Mouse (Mus musculus) lung, embryonic 15.5 days (tissue): Measurements from ENCODE around the gene Tph2. TPM values are rescaled to one million over a fixed set of nuclear protein-coding genes. Genes with fewer than 3 reads are reported as not detected.

ENCODE experiments used
- ATAC-seq: fragments of 200-750 bp; cut with Nextera tagmentation; 2 replicates; pipeline ENCODE4 v1.8.0; 2017; ENCODE audit warnings: moderate number of reproducible peaks, borderline replicate concordance; ENCODE audit not compliant: low FRiP score, low TSS enrichment; ENCODE audit errors: extremely low read depth
- H3K27ac ChIP-seq: fragments of 300-500 bp; sonication (generic); 2 replicates; pipeline ENCODE4 v1.5.1; 2015; ENCODE audit warnings: moderate library complexity, mild to moderate bottlenecking, inconsistent platforms
- H3K27me3 ChIP-seq: fragments of 300-500 bp; sonication (generic); 2 replicates; pipeline ENCODE4 v1.6.1; 2015; ENCODE audit warnings: inconsistent platforms
- H3K36me3 ChIP-seq: fragments of 300-500 bp; sonication (generic); 2 replicates; pipeline ENCODE4 v1.6.1; 2015; ENCODE audit warnings: inconsistent platforms
- H3K4me1 ChIP-seq: fragments of 300-500 bp; sonication (generic); 2 replicates; pipeline ENCODE4 v1.6.1; 2015; ENCODE audit warnings: inconsistent platforms
- H3K4me2 ChIP-seq: fragments of 300-500 bp; sonication (generic); 2 replicates; pipeline ENCODE4 v1.6.1; 2015; ENCODE audit warnings: inconsistent platforms, mild to moderate bottlenecking, moderate library complexity
- H3K4me3 ChIP-seq: fragments of 300-500 bp; sonication (generic); 2 replicates; pipeline ENCODE4 v1.5.1; 2015; ENCODE audit warnings: mild to moderate bottlenecking, inconsistent platforms
- H3K9ac ChIP-seq: fragments of 300-500 bp; sonication (generic); 2 replicates; pipeline ENCODE4 v1.6.1; 2015; ENCODE audit warnings: inconsistent platforms
- H3K9me3 ChIP-seq: fragments of 300-500 bp; sonication (generic); 2 replicates; pipeline ENCODE4 v1.6.1; 2016; ENCODE audit warnings: inconsistent platforms
- WGBS: fragments of 180-500 bp; shearing (Covaris S2); methylation state at CpG from one replicate; pipeline ENCODE4 v1.1.7; 2015; 5-methylcytosine and 5-hydroxymethylcytosine counted together
- polyA plus RNA-seq: library from polyadenylated mRNA; unstranded; fragments of >200 nt; fragmentation: Nextera tagmentation; extraction: Ambion mirVana; gene quantifications from 2 replicates; pipeline ENCODE4 v1.2.1, GENCODE M21; 2015

Tph2 gene
- 0.07 TPM in 1 of 2 replicates, not detected in the other for polyA plus RNA-seq

- no peaks in the 10 kb centered on the region for H3K4me1 ChIP-seq
- H3K27ac ChIP-seq, result no peak within 1 kb of the TSS
- 7% methylated on average over 9 of the region's 9 CpGs for WGBS
- no peaks in the 10 kb centered on the region for H3K36me3 ChIP-seq
- H3K4me2 ChIP-seq, result no peak within 1 kb of the TSS
- no peak within 1 kb of the TSS for H3K4me3 ChIP-seq
- no peak within 1 kb of the TSS for H3K9ac ChIP-seq
- no peaks in the 10 kb centered on the region for H3K9me3 ChIP-seq
- no peaks in the 10 kb centered on the region for H3K27me3 ChIP-seq
- ATAC-seq, result peak; percentile 72; the same call in 1 of the 2 replicates
These were observed at the start of gene Tph2 for GRCm38 (mm10) chr10:115184697-115185096. Tph2 (minus strand) TSS chr10:115185022.

GRCm38 (mm10) chr10:115233798-115234197 is 49.0 kb upstream of the Tph2 start:
- no peaks in the 10 kb centered on the region for H3K4me1 ChIP-seq

GRCm38 (mm10) chr10:115232513-115232912 is 47.7 kb upstream of the Tph2 start:
- Histone ChIP-seq H3K36me3 (peaks cover 16% of the 10 kb centered on the region), H3K9me3 (no peaks in the 10 kb centered on the region)
- WGBS, result 77% methylated on average over 3 of the region's 3 CpGs

More at GRCm38 (mm10) chr10:115233798-115234197, 49.0 kb upstream of the Tph2 start:
- H3K27me3 ChIP-seq, result no peaks in the 10 kb centered on the region
- no peak for ATAC-seq
- H3K9ac ChIP-seq, result no peak overlapping the region
- WGBS, result 79% methylated on average over 3 of the region's 3 CpGs
- no peaks in the 10 kb centered on the region for H3K9me3 ChIP-seq
- H3K36me3 ChIP-seq, result peaks cover 25% of the 10 kb centered on the region
- no peak overlapping the region for H3K4me3 ChIP-seq
- no peak overlapping the region for H3K27ac ChIP-seq
- H3K4me2 ChIP-seq, result no peak overlapping the region

GRCm38 (mm10) chr10:115229023-115229422 is 44.2 kb upstream of the Tph2 start:
- H3K4me3 ChIP-seq, result no peak overlapping the region
- H3K4me1 ChIP-seq, result no peaks in the 10 kb centered on the region
- no peaks in the 10 kb centered on the region for H3K27me3 ChIP-seq
- H3K4me2 ChIP-seq, result no peak overlapping the region
- no peak for ATAC-seq
- H3K36me3 ChIP-seq, result peaks cover 20% of the 10 kb centered on the region
- WGBS, result 79% methylated on average over 9 of the region's 9 CpGs
- no peaks in the 10 kb centered on the region for H3K9me3 ChIP-seq
- no peak overlapping the region for H3K27ac ChIP-seq
- no peak overlapping the region for H3K9ac ChIP-seq

More at GRCm38 (mm10) chr10:115232513-115232912, 47.7 kb upstream of the Tph2 start:
- H3K4me1 ChIP-seq, result no peaks in the 10 kb centered on the region
- H3K4me2 ChIP-seq, result no peak overlapping the region
- H3K27me3 ChIP-seq, result no peaks in the 10 kb centered on the region
- no peak overlapping the region for H3K27ac ChIP-seq
- H3K4me3 ChIP-seq, result no peak overlapping the region
- no peak overlapping the region for H3K9ac ChIP-seq
- ATAC-seq, result no peak

- WGBS, result 87% methylated on average over 7 of the region's 7 CpGs
- ATAC-seq, result no peak
These were observed 41.8 kb upstream of the Tph2 start for GRCm38 (mm10) chr10:115226586-115226985.

GRCm38 (mm10) chr10:115223845-115224244 is 39.0 kb upstream of the Tph2 start:
- H3K27ac ChIP-seq, result no peak overlapping the region
- H3K9me3 ChIP-seq, result no peaks in the 10 kb centered on the region
- no peak overlapping the region for H3K4me2 ChIP-seq
- peaks cover 17% of the 10 kb centered on the region for H3K36me3 ChIP-seq
- no peaks in the 10 kb centered on the region for H3K4me1 ChIP-seq
- no peaks in the 10 kb centered on the region for H3K27me3 ChIP-seq
- no peak for ATAC-seq
- H3K4me3 ChIP-seq, result no peak overlapping the region
- WGBS, result 86% methylated on average over 3 of the region's 3 CpGs
- H3K9ac ChIP-seq, result no peak overlapping the region

More at GRCm38 (mm10) chr10:115226586-115226985, 41.8 kb upstream of the Tph2 start:
- H3K4me1 ChIP-seq, result no peaks in the 10 kb centered on the region
- no peaks in the 10 kb centered on the region for H3K27me3 ChIP-seq
- no peak overlapping the region for H3K27ac ChIP-seq
- no peaks in the 10 kb centered on the region for H3K9me3 ChIP-seq
- no peak overlapping the region for H3K9ac ChIP-seq
- H3K4me2 ChIP-seq, result no peak overlapping the region
- peaks cover 15% of the 10 kb centered on the region; the same call in 1 of the 2 replicates for H3K36me3 ChIP-seq
- H3K4me3 ChIP-seq, result no peak overlapping the region

- WGBS, result 94% methylated on average over 11 of the region's 11 CpGs
These were observed 28.2 kb upstream of the Tph2 start for GRCm38 (mm10) chr10:115212916-115213580.

GRCm38 (mm10) chr10:115205825-115206224 is 21.0 kb upstream of the Tph2 start:
- Histone ChIP-seq H3K27me3 (no peaks in the 10 kb centered on the region), H3K4me3 (no peak overlapping the region), H3K4me1 (no peaks in the 10 kb centered on the region), H3K9ac (no peak overlapping the region), H3K36me3 (peaks cover 20% of the 10 kb centered on the region; the same call in 1 of the 2 replicates), H3K4me2 (no peak overlapping the region), H3K27ac (no peak overlapping the region), H3K9me3 (no peaks in the 10 kb centered on the region)
- WGBS, result 74% methylated on average over 3 of the region's 3 CpGs
- no peak for ATAC-seq

More at GRCm38 (mm10) chr10:115212916-115213580, 28.2 kb upstream of the Tph2 start:
- H3K4me3 ChIP-seq, result no peak overlapping the region
- ATAC-seq, result no peak
- no peak overlapping the region for H3K4me2 ChIP-seq
- H3K27ac ChIP-seq, result no peak overlapping the region
- H3K27me3 ChIP-seq, result no peaks in the 10 kb centered on the region
- H3K36me3 ChIP-seq, result peaks cover 43% of the 10 kb centered on the region; the same call in 1 of the 2 replicates
- H3K9ac ChIP-seq, result no peak overlapping the region
- no peaks in the 10 kb centered on the region for H3K4me1 ChIP-seq
- no peaks in the 10 kb centered on the region for H3K9me3 ChIP-seq

GRCm38 (mm10) chr10:115205284-115205683 is 20.5 kb upstream of the Tph2 start:
- H3K9ac ChIP-seq, result no peak overlapping the region
- H3K27me3 ChIP-seq, result no peaks in the 10 kb centered on the region
- H3K4me1 ChIP-seq, result no peaks in the 10 kb centered on the region
- no peak for ATAC-seq
- 40% methylated on average over 1 of the region's 1 CpGs for WGBS
- H3K4me2 ChIP-seq, result no peak overlapping the region
- no peak overlapping the region for H3K27ac ChIP-seq
- peaks cover 23% of the 10 kb centered on the region; the same call in 1 of the 2 replicates for H3K36me3 ChIP-seq
- H3K9me3 ChIP-seq, result no peaks in the 10 kb centered on the region
- no peak overlapping the region for H3K4me3 ChIP-seq

GRCm38 (mm10) chr10:115191214-115191613 is 6.4 kb upstream of the Tph2 start:
- no peaks in the 10 kb centered on the region for H3K4me1 ChIP-seq
- no peak for ATAC-seq
- no peaks in the 10 kb centered on the region for H3K9me3 ChIP-seq
- no peak overlapping the region for H3K4me3 ChIP-seq
- no peaks in the 10 kb centered on the region for H3K27me3 ChIP-seq
- H3K4me2 ChIP-seq, result no peak overlapping the region
- no peaks in the 10 kb centered on the region for H3K36me3 ChIP-seq
- H3K9ac ChIP-seq, result no peak overlapping the region
- WGBS, result 83% methylated on average over 7 of the region's 7 CpGs
- H3K27ac ChIP-seq, result no peak overlapping the region

- Histone ChIP-seq H3K9ac (no peak overlapping the region), H3K27me3 (no peaks in the 10 kb centered on the region), H3K36me3 (no peaks in the 10 kb centered on the region), H3K27ac (no peak overlapping the region), H3K4me3 (no peak overlapping the region), H3K9me3 (no peaks in the 10 kb centered on the region), H3K4me2 (no peak overlapping the region), H3K4me1 (no peaks in the 10 kb centered on the region)
- no peak for ATAC-seq
- WGBS, result 68% methylated on average over 1 of the region's 1 CpGs
These were observed 2.6 kb upstream of the Tph2 start for GRCm38 (mm10) chr10:115187390-115187789.

GRCm38 (mm10) chr10:115181034-115181433 is 3.8 kb downstream of the Tph2 start:
- no peak for ATAC-seq
- Histone ChIP-seq H3K36me3 (no peaks in the 10 kb centered on the region), H3K4me3 (no peak overlapping the region), H3K4me1 (no peaks in the 10 kb centered on the region), H3K4me2 (no peak overlapping the region), H3K9ac (no peak overlapping the region), H3K9me3 (no peaks in the 10 kb centered on the region), H3K27me3 (no peaks in the 10 kb centered on the region), H3K27ac (no peak overlapping the region)
- 82% methylated on average over 3 of the region's 3 CpGs for WGBS
